Mouse (Mus musculus): ENCODE measurements around the gene Slc8a2. TPM values are rescaled to one million over a fixed set of nuclear protein-coding genes. Genes with fewer than 3 reads are reported as not detected.

Gene Slc8a2
- total and polyA plus RNA-seq, 2 experiments from 2014 or later = 0.05 to 0.57 TPM

GRCm38 (mm10) chr7:16128344-16128743 is 1.3 kb upstream of the Slc8a2 start:
- Histone ChIP-seq H3K4me1 (ENCODE audit: control insufficient read depth, insufficient read depth) (peaks cover 12% of the 10 kb centered on the region; the same call in 1 of the 2 replicates), H3K9ac (replicated peaks; ENCODE audit: low read depth, low read length) (no peak overlapping the region), H3K27ac (ENCODE audit: low read depth) (no peak overlapping the region), H3K4me3 (ENCODE audit: low read depth, low read length) (no peak overlapping the region), H3K4me2 (ENCODE audit: low read depth, low read length) (no peak overlapping the region), H3K27me3 (ENCODE audit: control insufficient read depth, insufficient read depth, low read length) (no peaks in the 10 kb centered on the region), H3K9me3 (replicated peaks; ENCODE audit: control insufficient read depth, low read length) (no peaks in the 10 kb centered on the region), H3K36me3 (replicated peaks; ENCODE audit: control insufficient read depth, insufficient read depth, low read length) (peaks cover 18% of the 10 kb centered on the region; the same call in 1 of the 2 replicates)
- DNase-seq (ENCODE audit: low spot score) (peak; percentile 21), ATAC-seq (ENCODE audit: insufficient read depth, low read depth) (no peak)
- WGBS = 44% methylated on average over 6 of the region's 6 CpGs
- TF ChIP-seq CTCF (IDR thresholded peaks at IDR 0.05; ENCODE audit: low read depth) = no peak
- no peak for TF ChIP-seq EP300 (IDR thresholded peaks at IDR 0.05; ENCODE audit: low read depth)

- peak overlapping the region; percentile 47; the same call in 1 of the 2 replicates for H3K4me3 ChIP-seq (ENCODE audit: low read depth, low read length)
- TF ChIP-seq EP300 (IDR thresholded peaks at IDR 0.05; ENCODE audit: low read depth) (no peak), CTCF (IDR thresholded peaks at IDR 0.05; ENCODE audit: low read depth) (no peak)
- WGBS = 48% methylated on average over 5 of the region's 5 CpGs
- no peak overlapping the region for H3K9ac ChIP-seq (replicated peaks; ENCODE audit: low read depth, low read length)
- H3K27me3 ChIP-seq (ENCODE audit: control insufficient read depth, insufficient read depth, low read length) = no peaks in the 10 kb centered on the region
- no peaks in the 10 kb centered on the region for H3K9me3 ChIP-seq (replicated peaks; ENCODE audit: control insufficient read depth, low read length)
- H3K4me2 ChIP-seq (ENCODE audit: low read depth, low read length) = peak overlapping the region; percentile 76
- H3K4me1 ChIP-seq (ENCODE audit: control insufficient read depth, insufficient read depth) = peaks cover 12% of the 10 kb centered on the region; the same call in 1 of the 2 replicates
- H3K27ac ChIP-seq (ENCODE audit: low read depth) = peak overlapping the region; percentile 80
- ATAC-seq (ENCODE audit: insufficient read depth, low read depth) (no peak), DNase-seq (ENCODE audit: low spot score) (no peak)
- H3K36me3 ChIP-seq (replicated peaks; ENCODE audit: control insufficient read depth, insufficient read depth, low read length) = peaks cover 17% of the 10 kb centered on the region; the same call in 1 of the 2 replicates
Observed at GRCm38 (mm10) chr7:16128899-16129298, 727 bp upstream of the Slc8a2 start.

GRCm38 (mm10) chr7:16129846-16130691 is 443 bp downstream of the Slc8a2 start:
- peak overlapping the region; percentile 24 for H3K9ac ChIP-seq (replicated peaks; ENCODE audit: low read depth, low read length)
- no peaks in the 10 kb centered on the region for H3K9me3 ChIP-seq (replicated peaks; ENCODE audit: control insufficient read depth, low read length)
- peak overlapping the region; percentile 80 for H3K27ac ChIP-seq (ENCODE audit: low read depth)
- TF ChIP-seq EP300 (IDR thresholded peaks at IDR 0.05; ENCODE audit: low read depth) (no peak), CTCF (IDR thresholded peaks at IDR 0.05; ENCODE audit: low read depth) (no peak)
- H3K36me3 ChIP-seq (replicated peaks; ENCODE audit: control insufficient read depth, insufficient read depth, low read length) = peaks cover 6% of the 10 kb centered on the region; the same call in 1 of the 2 replicates
- ATAC-seq (ENCODE audit: insufficient read depth, low read depth) (peak; percentile 48), DNase-seq (ENCODE audit: low spot score) (peak; percentile 46)
- H3K4me3 ChIP-seq (ENCODE audit: low read depth, low read length) = peak overlapping the region; percentile 47
- H3K4me1 ChIP-seq (ENCODE audit: control insufficient read depth, insufficient read depth) = peaks cover 12% of the 10 kb centered on the region; the same call in 1 of the 2 replicates
- no peaks in the 10 kb centered on the region for H3K27me3 ChIP-seq (ENCODE audit: control insufficient read depth, insufficient read depth, low read length)
- peak overlapping the region; percentile 76 for H3K4me2 ChIP-seq (ENCODE audit: low read depth, low read length)
- WGBS = 2% methylated on average over 35 of the region's 38 CpGs

- Histone ChIP-seq H3K27ac (ENCODE audit: low read depth) (no peak overlapping the region), H3K9ac (replicated peaks; ENCODE audit: low read depth, low read length) (no peak overlapping the region), H3K9me3 (replicated peaks; ENCODE audit: control insufficient read depth, low read length) (no peaks in the 10 kb centered on the region), H3K27me3 (ENCODE audit: control insufficient read depth, insufficient read depth, low read length) (no peaks in the 10 kb centered on the region), H3K4me1 (ENCODE audit: control insufficient read depth, insufficient read depth) (peaks cover 12% of the 10 kb centered on the region; the same call in 1 of the 2 replicates), H3K4me2 (ENCODE audit: low read depth, low read length) (peak overlapping the region; percentile 76; the same call in 1 of the 2 replicates), H3K36me3 (replicated peaks; ENCODE audit: control insufficient read depth, insufficient read depth, low read length) (no peaks in the 10 kb centered on the region), H3K4me3 (ENCODE audit: low read depth, low read length) (no peak overlapping the region)
- WGBS = 47% methylated on average over 13 of the region's 13 CpGs
- ATAC-seq (ENCODE audit: insufficient read depth, low read depth) = no peak
- no peak for DNase-seq (ENCODE audit: low spot score)
- TF ChIP-seq CTCF (IDR thresholded peaks at IDR 0.05; ENCODE audit: low read depth) (no peak), EP300 (IDR thresholded peaks at IDR 0.05; ENCODE audit: low read depth) (no peak)
Observed at GRCm38 (mm10) chr7:16130956-16131634, 1.5 kb downstream of the Slc8a2 start.

GRCm38 (mm10) chr7:16132161-16132581 is 2.5 kb downstream of the Slc8a2 start:
- Histone ChIP-seq H3K27ac (ENCODE audit: low read depth) (no peak overlapping the region), H3K4me2 (ENCODE audit: low read depth, low read length) (no peak overlapping the region), H3K36me3 (replicated peaks; ENCODE audit: control insufficient read depth, insufficient read depth, low read length) (no peaks in the 10 kb centered on the region), H3K27me3 (ENCODE audit: control insufficient read depth, insufficient read depth, low read length) (no peaks in the 10 kb centered on the region), H3K4me3 (ENCODE audit: low read depth, low read length) (no peak overlapping the region), H3K9ac (replicated peaks; ENCODE audit: low read depth, low read length) (no peak overlapping the region), H3K9me3 (replicated peaks; ENCODE audit: control insufficient read depth, low read length) (no peaks in the 10 kb centered on the region), H3K4me1 (ENCODE audit: control insufficient read depth, insufficient read depth) (peaks cover 12% of the 10 kb centered on the region; the same call in 1 of the 2 replicates)
- TF ChIP-seq EP300 (IDR thresholded peaks at IDR 0.05; ENCODE audit: low read depth) (no peak), CTCF (IDR thresholded peaks at IDR 0.05; ENCODE audit: low read depth) (no peak)
- ATAC-seq (ENCODE audit: insufficient read depth, low read depth) = no peak
- 18% methylated on average over 7 of the region's 7 CpGs for WGBS
- no peak for DNase-seq (ENCODE audit: low spot score)
